Mouse (Mus musculus) limb, embryonic 11.5 days (tissue): ENCODE data around the gene Fgr. TPM values are rescaled to one million over a fixed set of nuclear protein-coding genes. Genes with fewer than 3 reads are reported as not detected.

ENCODE experiments used
- ATAC-seq: fragments of 200-750 bp; cut with Nextera tagmentation; 2 replicates; pipeline ENCODE4 v1.8.0; 2017; ENCODE audit warnings: low read depth; ENCODE audit not compliant: insufficient number of reproducible peaks, low FRiP score, low TSS enrichment
- DNase-seq: peaks from one replicate; pipeline ENCODE4 v3.0.0-alpha.2; 2015; ENCODE audit warnings: low spot score
- H3K27ac ChIP-seq: fragments of 300-500 bp; sonication (generic); replicated peaks from 2 replicates; pipeline ENCODE4 v1.5.1; 2014; ENCODE audit warnings: low read depth, mild to moderate bottlenecking, low read length
- H3K27me3 ChIP-seq: fragments of 300-500 bp; sonication (generic); 2 replicates; pipeline ENCODE4 v1.6.1; 2014; ENCODE audit warnings: mild to moderate bottlenecking, low read length, mixed read lengths; ENCODE audit not compliant: control insufficient read depth, insufficient read depth
- H3K36me3 ChIP-seq: fragments of 300-500 bp; sonication (generic); 2 replicates; pipeline ENCODE4 v1.6.1; 2014; ENCODE audit warnings: mild to moderate bottlenecking, low read length, moderate library complexity, mixed read lengths; ENCODE audit not compliant: control insufficient read depth, insufficient read depth
- H3K4me1 ChIP-seq: fragments of 300-500 bp; sonication (generic); 2 replicates; pipeline ENCODE4 v1.6.1; 2014; ENCODE audit warnings: low read length, mixed read lengths; ENCODE audit not compliant: control insufficient read depth, insufficient read depth
- H3K4me2 ChIP-seq: fragments of 300-500 bp; sonication (generic); 2 replicates; pipeline ENCODE4 v1.6.1; 2014; ENCODE audit warnings: low read depth, mild to moderate bottlenecking, moderate library complexity; ENCODE audit not compliant: severe bottlenecking
- H3K4me3 ChIP-seq: fragments of 300-500 bp; sonication (generic); 2 replicates; pipeline ENCODE4 v1.5.1; 2014; ENCODE audit warnings: low read depth, low read length
- H3K9ac ChIP-seq: fragments of 300-500 bp; sonication (generic); 2 replicates; pipeline ENCODE4 v1.6.1; 2014; ENCODE audit warnings: mild to moderate bottlenecking, low read length
- H3K9me3 ChIP-seq: fragments of 300-500 bp; sonication (generic); 2 replicates; pipeline ENCODE4 v1.6.1; 2016; ENCODE audit warnings: low read length; ENCODE audit not compliant: control insufficient read depth
- WGBS: fragments of 180-500 bp; shearing (Covaris S2); extraction: QIAGEN DNeasy Blood & Tissue Kit; methylation state at CpG from one replicate; pipeline ENCODE4 v1.1.7; 2014; 5-methylcytosine and 5-hydroxymethylcytosine counted together
- polyA plus RNA-seq: library from polyadenylated mRNA; unstranded; fragments of >200 nt; fragmentation: Nextera tagmentation; extraction: Ambion mirVana; gene quantifications from 2 replicates; pipeline ENCODE4 v1.2.1, GENCODE M21; 2014

Fgr gene
- polyA plus RNA-seq, 1 experiment from 2014 or later, result 0.35 TPM

GRCm38 (mm10) chr4:132950999-132951398 is 22.9 kb upstream of the Fgr start:
- H3K4me2 ChIP-seq, result no peak overlapping the region
- peaks cover 23% of the 10 kb centered on the region for H3K4me1 ChIP-seq
- H3K9ac ChIP-seq, result no peak overlapping the region
- H3K9me3 ChIP-seq, result no peaks in the 10 kb centered on the region
- no peak overlapping the region for H3K27ac ChIP-seq
- H3K36me3 ChIP-seq, result no peaks in the 10 kb centered on the region
- DNase-seq (no peak), ATAC-seq (no peak)
- H3K27me3 ChIP-seq, result no peaks in the 10 kb centered on the region
- 41% methylated on average over 2 of the region's 2 CpGs for WGBS
- no peak overlapping the region for H3K4me3 ChIP-seq

GRCm38 (mm10) chr4:132954530-132955394 is 19.1 kb upstream of the Fgr start:
- peaks cover 34% of the 10 kb centered on the region for H3K4me1 ChIP-seq
- no peak overlapping the region for H3K4me2 ChIP-seq
- 0 out of 2 replicates have a peak overlapping the region, but pooled peaks have one; percentile 2 for H3K27ac ChIP-seq
- no peak overlapping the region for H3K9ac ChIP-seq
- no peak overlapping the region for H3K4me3 ChIP-seq
- no peaks in the 10 kb centered on the region for H3K27me3 ChIP-seq
- 55% methylated on average over 7 of the region's 7 CpGs for WGBS
- H3K36me3 ChIP-seq, result no peaks in the 10 kb centered on the region
- no peak for ATAC-seq
- DNase-seq, result no peak
- no peaks in the 10 kb centered on the region for H3K9me3 ChIP-seq

- no peak overlapping the region for H3K9ac ChIP-seq
- DNase-seq (no peak), ATAC-seq (no peak)
- peaks cover 39% of the 10 kb centered on the region for H3K4me1 ChIP-seq
- H3K27ac ChIP-seq, result 0 out of 2 replicates have a peak overlapping the region, but pooled peaks have one; percentile 33
- H3K27me3 ChIP-seq, result no peaks in the 10 kb centered on the region
- H3K4me2 ChIP-seq, result no peak overlapping the region
- no peaks in the 10 kb centered on the region for H3K9me3 ChIP-seq
- H3K4me3 ChIP-seq, result no peak overlapping the region
- no peaks in the 10 kb centered on the region for H3K36me3 ChIP-seq
- 20% methylated on average over 2 of the region's 2 CpGs for WGBS
Measured at GRCm38 (mm10) chr4:132955395-132955791, 18.5 kb upstream of the Fgr start.

- 6% methylated on average over 10 of the region's 10 CpGs for WGBS
- Histone ChIP-seq H3K4me1 (peaks cover 50% of the 10 kb centered on the region), H3K27me3 (no peaks in the 10 kb centered on the region), H3K9ac (peak overlapping the region; percentile 30), H3K27ac (peak overlapping the region; percentile 89), H3K4me2 (peak overlapping the region; percentile 12; the same call in 1 of the 2 replicates), H3K9me3 (no peaks in the 10 kb centered on the region), H3K36me3 (no peaks in the 10 kb centered on the region), H3K4me3 (no peak overlapping the region)
- DNase-seq (peak; percentile 73), ATAC-seq (peak; percentile 61)
Measured at GRCm38 (mm10) chr4:132958741-132959678, 14.9 kb upstream of the Fgr start.

- peaks cover 52% of the 10 kb centered on the region for H3K4me1 ChIP-seq
Measured at GRCm38 (mm10) chr4:132959679-132960045, 14.2 kb upstream of the Fgr start.

GRCm38 (mm10) chr4:132960313-132960712 is 13.6 kb upstream of the Fgr start:
- Histone ChIP-seq H3K4me2 (no peak overlapping the region), H3K9me3 (no peaks in the 10 kb centered on the region), H3K9ac (no peak overlapping the region), H3K4me1 (peaks cover 48% of the 10 kb centered on the region), H3K36me3 (no peaks in the 10 kb centered on the region), H3K4me3 (no peak overlapping the region), H3K27ac (peak overlapping the region; percentile 89; the same call in 1 of the 2 replicates), H3K27me3 (no peaks in the 10 kb centered on the region)
- ATAC-seq, result no peak
- WGBS, result 56% methylated on average over 5 of the region's 5 CpGs
- no peak for DNase-seq

More at GRCm38 (mm10) chr4:132959679-132960045, 14.2 kb upstream of the Fgr start:
- Histone ChIP-seq H3K36me3 (no peaks in the 10 kb centered on the region), H3K9ac (no peak overlapping the region), H3K4me3 (no peak overlapping the region), H3K27me3 (no peaks in the 10 kb centered on the region), H3K27ac (peak overlapping the region; percentile 89), H3K9me3 (no peaks in the 10 kb centered on the region), H3K4me2 (no peak overlapping the region)
- 46% methylated on average over 3 of the region's 3 CpGs for WGBS
- ATAC-seq (no peak), DNase-seq (no peak)

- 70% methylated on average over 13 of the region's 13 CpGs for WGBS
- peak overlapping the region; percentile 14; the same call in 1 of the 2 replicates for H3K27ac ChIP-seq
- no peaks in the 10 kb centered on the region for H3K27me3 ChIP-seq
- no peak overlapping the region for H3K4me3 ChIP-seq
- no peak overlapping the region for H3K4me2 ChIP-seq
- ATAC-seq, result no peak
- DNase-seq, result no peak
- no peaks in the 10 kb centered on the region for H3K9me3 ChIP-seq
- H3K36me3 ChIP-seq, result no peaks in the 10 kb centered on the region
- H3K4me1 ChIP-seq, result peaks cover 42% of the 10 kb centered on the region
- H3K9ac ChIP-seq, result no peak overlapping the region
Measured at GRCm38 (mm10) chr4:132960864-132961639, 12.8 kb upstream of the Fgr start.
